Comparison of ENCODE assay signal across 9 mouse cellular contexts in genomic region chr10:102498754-102499153, GRCm38 (mm10). TPM values are rescaled to one million over a fixed set of nuclear protein-coding genes. Genes with fewer than 3 reads are reported as not detected.
DNase-seq lines count a peak whose midpoint lies in the region; ATAC-seq and TF ChIP-seq lines count a peak whose summit lies in the region.
"Had no signal": no experiment of that assay in that cellular context is flagged by ENCODE, and none has a peak within 500 bp of the region (broad histone marks: within the 10 kb centered on the region; RNA-seq: fewer than 3 reads in every experiment).

No protein-coding gene starts in this region.

- H3K4me1 ChIP-seq in forebrain, embryonic 12.5 days = no peaks in the 10 kb centered on the region
- no peaks in the 10 kb centered on the region for H3K4me1 ChIP-seq in forebrain, embryonic 16.5 days (replicated peaks; ENCODE audit: control insufficient read depth, insufficient read depth, low read length)
- no peaks in the 10 kb centered on the region for H3K4me1 ChIP-seq in midbrain, embryonic 11.5 days (ENCODE audit: control insufficient read depth, insufficient read depth, low read length)
- no peaks in the 10 kb centered on the region for H3K4me1 ChIP-seq in midbrain, embryonic 16.5 days (ENCODE audit: control insufficient read depth, insufficient read depth, low read length)
- no peaks in the 10 kb centered on the region for H3K4me1 ChIP-seq in embryonic facial prominence, embryonic 14.5 days (ENCODE audit: control insufficient read depth, insufficient read depth, low read length)
- no peaks in the 10 kb centered on the region for H3K4me1 ChIP-seq in lung, postnatal 0 days (ENCODE audit: insufficient read depth, low read depth, low read length)

- TF ChIP-seq EP300 in lung, postnatal 0 days (IDR thresholded peaks at IDR 0.05) = no peak

- no peak overlapping the region for H3K4me2 ChIP-seq in forebrain, embryonic 12.5 days
- no peak overlapping the region for H3K4me2 ChIP-seq in forebrain, embryonic 16.5 days (ENCODE audit: low read length)
- H3K4me2 ChIP-seq in midbrain, embryonic 11.5 days = no peak overlapping the region
- no peak overlapping the region for H3K4me2 ChIP-seq in midbrain, embryonic 16.5 days (ENCODE audit: low read length)
- no peak overlapping the region for H3K4me2 ChIP-seq in embryonic facial prominence, embryonic 14.5 days (ENCODE audit: low read depth, low read length)
- no peak overlapping the region for H3K4me2 ChIP-seq in lung, postnatal 0 days (replicated peaks; ENCODE audit: low read depth, low read length)

- H3K36me3 ChIP-seq in forebrain, embryonic 12.5 days (replicated peaks) = no peaks in the 10 kb centered on the region
- no peaks in the 10 kb centered on the region for H3K36me3 ChIP-seq in forebrain, embryonic 16.5 days (ENCODE audit: control insufficient read depth, insufficient read depth)
- no peaks in the 10 kb centered on the region for H3K36me3 ChIP-seq in midbrain, embryonic 11.5 days (ENCODE audit: control insufficient read depth, insufficient read depth, low read length)
- H3K36me3 ChIP-seq in midbrain, embryonic 16.5 days (ENCODE audit: control insufficient read depth, insufficient read depth, low read length) = no peaks in the 10 kb centered on the region
- no peaks in the 10 kb centered on the region for H3K36me3 ChIP-seq in embryonic facial prominence, embryonic 14.5 days (ENCODE audit: control insufficient read depth, insufficient read depth, low read length)
- H3K36me3 ChIP-seq in lung, postnatal 0 days (ENCODE audit: insufficient read depth, low read length) = no peaks in the 10 kb centered on the region

- TF ChIP-seq CTCF in lung, postnatal 0 days (IDR thresholded peaks at IDR 0.05) = peak; percentile 85

- peak; percentile 85 for DNase-seq in midbrain, embryonic 11.5 days (ENCODE audit: low spot score, missing footprints)
- peak; percentile 53 for DNase-seq in embryonic facial prominence, embryonic 14.5 days (ENCODE audit: low spot score)
- peak; percentile 59 for DNase-seq in lung, postnatal 0 days (ENCODE audit: low spot score)
- DNase-seq in natural killer cell, adult 2 months (ENCODE audit: low spot score in 2 of 2) = no peak
- DNase-seq in left cerebral cortex, postnatal 4 days = no peak

- intact Hi-C loops in left cerebral cortex, postnatal 4 days (cut with DNase I) = loop anchor here (5.0 kb wide), 1 partner anchor 239 kb away; no protein-coding TSS in a partner anchor

- no peaks in the 10 kb centered on the region for H3K27me3 ChIP-seq in forebrain, embryonic 12.5 days
- no peaks in the 10 kb centered on the region for H3K27me3 ChIP-seq in forebrain, embryonic 16.5 days (replicated peaks; ENCODE audit: control insufficient read depth, insufficient read depth, low read length)
- H3K27me3 ChIP-seq in midbrain, embryonic 11.5 days (ENCODE audit: control insufficient read depth, insufficient read depth, low read length) = no peaks in the 10 kb centered on the region
- H3K27me3 ChIP-seq in midbrain, embryonic 16.5 days (ENCODE audit: control insufficient read depth, insufficient read depth, low read depth, low read length) = no peaks in the 10 kb centered on the region
- H3K27me3 ChIP-seq in embryonic facial prominence, embryonic 14.5 days (replicated peaks; ENCODE audit: control insufficient read depth, insufficient read depth, low read length) = no peaks in the 10 kb centered on the region
- no peaks in the 10 kb centered on the region for H3K27me3 ChIP-seq in lung, postnatal 0 days (replicated peaks; ENCODE audit: insufficient read depth, low read length)

- no peak overlapping the region for H3K27ac ChIP-seq in forebrain, embryonic 12.5 days
- no peak overlapping the region for H3K27ac ChIP-seq in forebrain, embryonic 16.5 days (ENCODE audit: low read length)
- H3K27ac ChIP-seq in midbrain, embryonic 11.5 days (ENCODE audit: low read depth, low read length) = no peak overlapping the region
- no peak overlapping the region for H3K27ac ChIP-seq in midbrain, embryonic 16.5 days (ENCODE audit: low read length)
- no peak overlapping the region for H3K27ac ChIP-seq in embryonic facial prominence, embryonic 14.5 days (replicated peaks; ENCODE audit: low read depth, low read length)
- H3K27ac ChIP-seq in lung, postnatal 0 days (ENCODE audit: low read length) = no peak overlapping the region

- ATAC-seq in forebrain, embryonic 12.5 days (ENCODE audit: low FRiP score) = peak; percentile 71; the same call in 1 of the 2 replicates
- ATAC-seq in forebrain, embryonic 16.5 days = no peak
- peak; percentile 50; the same call in 1 of the 2 replicates for ATAC-seq in midbrain, embryonic 11.5 days (ENCODE audit: low FRiP score)
- ATAC-seq in midbrain, embryonic 16.5 days = no peak
- ATAC-seq in embryonic facial prominence, embryonic 14.5 days (ENCODE audit: low read depth) = no peak
- ATAC-seq in lung, postnatal 0 days = no peak

- no peak overlapping the region for H3K9ac ChIP-seq in forebrain, embryonic 12.5 days
- no peak overlapping the region for H3K9ac ChIP-seq in forebrain, embryonic 16.5 days (replicated peaks; ENCODE audit: low read depth, low read length)
- no peak overlapping the region for H3K9ac ChIP-seq in midbrain, embryonic 11.5 days (ENCODE audit: low read length)
- H3K9ac ChIP-seq in midbrain, embryonic 16.5 days (ENCODE audit: low read depth, low read length) = no peak overlapping the region
- no peak overlapping the region for H3K9ac ChIP-seq in embryonic facial prominence, embryonic 14.5 days (ENCODE audit: low read depth, low read length)
- no peak overlapping the region for H3K9ac ChIP-seq in lung, postnatal 0 days (replicated peaks; ENCODE audit: low read depth)

- 33% methylated on average over 4 of the region's 4 CpGs for WGBS in forebrain, embryonic 12.5 days
- WGBS in forebrain, embryonic 16.5 days = 29% methylated on average over 4 of the region's 4 CpGs
- WGBS in midbrain, embryonic 11.5 days = 34% methylated on average over 4 of the region's 4 CpGs
- 29% methylated on average over 4 of the region's 4 CpGs for WGBS in midbrain, embryonic 16.5 days
- WGBS in embryonic facial prominence, embryonic 14.5 days = 26% methylated on average over 4 of the region's 4 CpGs
- 24% methylated on average over 4 of the region's 4 CpGs for WGBS in lung, postnatal 0 days

- H3K4me3 ChIP-seq in forebrain, embryonic 12.5 days (replicated peaks) = no peak overlapping the region
- H3K4me3 ChIP-seq in forebrain, embryonic 16.5 days (replicated peaks; ENCODE audit: low read length) = no peak overlapping the region
- H3K4me3 ChIP-seq in midbrain, embryonic 11.5 days (ENCODE audit: low read depth, low read length) = no peak overlapping the region
- no peak overlapping the region for H3K4me3 ChIP-seq in midbrain, embryonic 16.5 days (ENCODE audit: low read depth, low read length)
- H3K4me3 ChIP-seq in embryonic facial prominence, embryonic 14.5 days (ENCODE audit: low read depth, low read length) = no peak overlapping the region
- H3K4me3 ChIP-seq in lung, postnatal 0 days (ENCODE audit: low read depth, low read length) = no peak overlapping the region

- H3K9me3 ChIP-seq in forebrain, embryonic 12.5 days = no peaks in the 10 kb centered on the region
- no peaks in the 10 kb centered on the region for H3K9me3 ChIP-seq in forebrain, embryonic 16.5 days (ENCODE audit: control insufficient read depth, low read length)
- H3K9me3 ChIP-seq in midbrain, embryonic 11.5 days (ENCODE audit: control insufficient read depth, low read length) = no peaks in the 10 kb centered on the region
- no peaks in the 10 kb centered on the region for H3K9me3 ChIP-seq in midbrain, embryonic 16.5 days (replicated peaks; ENCODE audit: control insufficient read depth, low read length, poor library complexity, severe bottlenecking)
- H3K9me3 ChIP-seq in embryonic facial prominence, embryonic 14.5 days (ENCODE audit: control insufficient read depth, low read length) = no peaks in the 10 kb centered on the region
- H3K9me3 ChIP-seq in lung, postnatal 0 days (ENCODE audit: low read length) = no peaks in the 10 kb centered on the region

RNA-seq across cellular contexts. Expression of gene Nts, which starts 8.5 kb away (rescaled TPM):
- polyA plus RNA-seq in forebrain, embryonic 12.5 days (2016; fragmentation: Nextera tagmentation; extraction: Ambion mirVana) = 1.7 and 4.0 TPM in 2 replicates
- 25.5 and 27.6 TPM in 2 replicates for polyA plus RNA-seq in forebrain, embryonic 16.5 days (2015; fragmentation: Nextera tagmentation; extraction: Ambion mirVana)
- 0.56 and 0.81 TPM in 2 replicates for polyA plus RNA-seq in midbrain, embryonic 11.5 days (2014; fragmentation: Nextera tagmentation; extraction: Ambion mirVana)
- polyA plus RNA-seq in midbrain, embryonic 16.5 days (2015; fragmentation: Nextera tagmentation; extraction: Ambion mirVana) = 16.0 and 18.2 TPM in 2 replicates
- 3.6 and 4.7 TPM in 2 replicates for polyA plus RNA-seq in embryonic facial prominence, embryonic 14.5 days (2014; fragmentation: Nextera tagmentation; extraction: Ambion mirVana)
- polyA plus RNA-seq in lung, postnatal 0 days (2015; fragmentation: Nextera tagmentation; extraction: Ambion mirVana) = 2.0 and 3.1 TPM in 2 replicates
- 10 to 100 TPM; 16.8 to 34.3 TPM for total RNA-seq in left cerebral cortex, postnatal 4 days (2021)
- polyA plus RNA-seq: liver, embryonic 16.5 days had no signal

RNA-seq across cellular contexts. Expression of gene Rassf9, which starts 13.3 kb away (rescaled TPM):
- polyA plus RNA-seq in forebrain, embryonic 12.5 days (2016; fragmentation: Nextera tagmentation; extraction: Ambion mirVana) = 1.0 and 1.8 TPM in 2 replicates
- polyA plus RNA-seq in forebrain, embryonic 16.5 days (2015; fragmentation: Nextera tagmentation; extraction: Ambion mirVana) = 1.7 and 2.7 TPM in 2 replicates
- polyA plus RNA-seq in midbrain, embryonic 11.5 days (2014; fragmentation: Nextera tagmentation; extraction: Ambion mirVana) = 0.87 and 1.2 TPM in 2 replicates
- polyA plus RNA-seq in midbrain, embryonic 16.5 days (2015; fragmentation: Nextera tagmentation; extraction: Ambion mirVana) = 2.3 and 2.7 TPM in 2 replicates
- 3.8 and 5.4 TPM in 2 replicates for polyA plus RNA-seq in embryonic facial prominence, embryonic 14.5 days (2014; fragmentation: Nextera tagmentation; extraction: Ambion mirVana)
- polyA plus RNA-seq in lung, postnatal 0 days (2015; fragmentation: Nextera tagmentation; extraction: Ambion mirVana) = 10.6 and 11.3 TPM in 2 replicates
- total RNA-seq in left cerebral cortex, postnatal 4 days (2021) = 1 to 10 TPM; 4.1 to 4.6 TPM

Comparison
In these comparisons a context has a peak if more than half of its experiments do, and no peak if none do; other contexts are left out.
1. ATAC-seq: peak in forebrain, embryonic 12.5 days (single experiment) and midbrain, embryonic 11.5 days (single experiment); none in forebrain, embryonic 16.5 days (single experiment), midbrain, embryonic 16.5 days (single experiment), embryonic facial prominence, embryonic 14.5 days (single experiment) and lung, postnatal 0 days (single experiment).
2. DNase-seq: peak in midbrain, embryonic 11.5 days (single experiment), embryonic facial prominence, embryonic 14.5 days (single experiment) and lung, postnatal 0 days (single experiment); none in natural killer cell, adult 2 months (0 of 2) and left cerebral cortex, postnatal 4 days (single experiment).